Mouse (Mus musculus) urinary bladder, adult 2 months (tissue): ENCODE measurements around the gene Astn2. TPM values are rescaled to one million over a fixed set of nuclear protein-coding genes. Genes with fewer than 3 reads are reported as not detected.

Source experiments
- DNase-seq: peaks from one replicate; pipeline ENCODE4 v3.0.0; 2022; ENCODE audit warnings: low spot score
- polyA plus RNA-seq: library from polyadenylated mRNA; depleted of rRNA; stranded (reverse); fragments of >200 nt; gene quantifications from 2 replicates; pipeline ENCODE4 v1.2.3, GENCODE M21; 2012

Astn2 gene
- polyA plus RNA-seq, 1 experiment, result 2.1 TPM

DNA sequence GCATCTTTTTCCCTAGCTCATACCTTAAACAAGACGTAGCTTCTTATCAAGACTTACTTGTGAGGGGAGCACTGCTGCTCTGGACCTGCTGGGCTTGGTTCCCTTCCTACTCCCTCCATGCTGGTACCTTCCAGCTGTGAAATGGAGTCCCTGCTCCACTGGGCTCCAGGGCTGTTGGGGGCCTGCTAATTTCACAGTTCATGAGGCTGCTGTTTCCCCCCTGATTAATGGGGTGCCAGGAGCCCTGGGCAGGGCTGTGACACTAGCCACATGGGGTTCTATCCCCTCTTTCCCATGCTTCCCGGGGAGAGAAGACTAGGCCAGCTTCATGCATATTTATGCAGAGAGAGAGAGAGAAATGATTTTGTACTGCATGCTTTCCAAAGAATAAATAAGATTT lies 234.9 kb downstream of the Astn2 start:
- DNase-seq, result no peak

GRCm38 (mm10) chr4:66158714-66159113 lies 245.7 kb downstream of the Astn2 start:
- no peak for DNase-seq

DNA sequence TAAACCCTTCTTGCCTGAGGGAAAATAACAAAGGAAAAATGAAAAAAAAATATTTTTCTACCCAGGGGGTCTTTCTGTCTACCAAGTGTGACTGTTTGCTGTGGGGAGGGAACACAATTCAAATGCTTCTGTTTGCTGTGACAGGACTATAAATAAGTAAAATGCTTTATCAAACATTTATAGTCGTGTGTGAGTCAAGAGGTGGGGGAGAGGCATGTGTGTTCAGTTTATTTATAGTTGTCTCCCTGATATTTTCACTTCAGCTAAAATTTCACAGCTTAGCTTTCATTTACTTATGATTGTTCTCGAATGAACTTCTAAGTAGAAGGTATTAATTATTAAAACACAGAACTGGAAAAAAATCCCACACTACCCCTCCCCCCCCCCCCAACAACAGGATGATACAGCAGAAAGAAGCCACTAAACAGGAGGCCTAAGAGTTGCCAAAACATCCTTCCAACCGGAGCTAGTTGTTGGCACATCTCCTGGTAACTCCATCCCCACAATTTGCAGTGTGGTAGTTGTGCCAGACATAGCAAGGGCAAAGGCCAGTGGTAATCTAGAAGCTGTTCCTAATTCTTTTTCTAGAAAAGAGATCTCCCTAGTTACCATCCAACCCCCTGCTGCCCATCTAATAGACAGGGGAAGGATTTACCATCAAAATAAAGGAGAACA lies 246.8 kb downstream of the Astn2 start:
- no peak for DNase-seq

DNA sequence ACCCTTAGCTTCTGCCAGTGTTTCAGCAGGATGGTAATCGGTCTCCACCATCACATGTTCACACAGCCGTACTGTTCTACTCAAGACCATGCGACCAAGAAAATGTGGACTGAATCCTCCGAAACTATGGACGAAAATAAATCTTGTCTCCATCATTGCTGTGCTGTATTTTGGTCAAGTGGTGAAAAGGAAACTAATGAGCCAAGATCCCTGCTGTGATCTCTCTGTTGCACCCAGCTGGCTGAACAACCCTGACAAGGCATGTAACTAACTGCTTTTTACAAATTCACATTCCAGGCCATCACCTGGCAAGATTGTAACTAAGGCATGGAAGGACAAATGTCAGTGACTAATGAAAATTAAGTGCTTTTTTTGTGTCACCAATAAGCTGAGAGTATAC lies 257.9 kb downstream of the Astn2 start:
- DNase-seq, result no peak

DNA sequence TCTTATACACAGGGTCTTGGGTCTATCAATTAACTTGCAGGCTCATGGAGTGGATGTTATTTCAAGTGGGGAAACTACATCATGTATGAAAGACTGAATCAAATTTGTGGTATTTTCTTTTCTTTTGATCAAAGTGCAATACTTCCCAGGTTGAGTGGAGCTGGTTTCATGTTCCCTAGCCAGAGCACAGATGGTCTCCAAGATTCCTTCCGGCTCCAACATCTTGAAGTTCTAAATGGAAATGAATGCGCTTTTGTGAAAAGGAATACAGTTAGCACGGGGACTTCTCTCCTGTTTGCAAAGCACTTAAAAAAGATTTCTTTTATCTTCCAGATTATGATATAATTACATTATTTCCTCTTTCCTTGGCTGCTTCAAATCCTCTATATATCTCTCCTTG lies 278.2 kb downstream of the Astn2 start:
- no peak for DNase-seq

GRCm38 (mm10) chr4:66122766-66123358 lies 281.5 kb downstream of the Astn2 start:
- DNase-seq, result no peak

DNA sequence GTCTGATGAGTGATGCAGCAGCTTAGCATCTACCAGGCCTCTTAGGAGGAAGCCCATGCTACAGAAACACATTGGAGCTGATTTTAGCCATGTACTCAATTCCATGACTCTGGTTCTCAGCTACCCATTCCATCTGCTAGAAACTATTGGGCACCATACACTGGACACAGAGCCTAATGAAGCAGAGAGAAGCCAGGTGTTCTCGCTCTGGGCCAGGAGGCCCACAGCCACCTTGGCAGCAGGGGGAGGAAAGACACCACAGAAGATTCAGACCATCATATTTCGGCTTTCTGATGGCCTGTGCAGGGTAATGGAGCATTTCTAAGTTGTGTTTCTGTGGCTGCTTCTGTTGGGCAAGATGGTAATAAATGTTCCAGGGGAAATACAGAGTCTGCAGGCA lies 290.2 kb downstream of the Astn2 start:
- DNase-seq, result no peak

DNA sequence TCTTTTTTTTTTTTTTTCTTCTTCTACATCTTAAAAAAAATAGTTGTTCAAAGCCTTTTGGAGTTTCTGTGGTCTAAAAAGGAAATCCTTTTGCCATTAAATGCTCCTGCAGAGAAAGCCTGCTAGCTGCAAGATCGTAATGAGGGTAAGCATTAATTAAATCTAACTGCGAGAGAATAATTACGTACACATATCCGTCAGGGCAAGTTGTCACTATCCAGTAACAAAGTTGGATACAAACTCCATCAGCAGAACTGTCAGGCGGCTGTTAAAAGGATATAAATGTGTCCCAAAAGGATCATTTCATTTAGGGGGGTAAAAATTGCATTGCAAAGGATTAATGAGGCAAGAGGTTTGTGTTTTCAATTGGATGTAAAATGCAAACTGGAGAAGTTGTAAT lies 302.4 kb downstream of the Astn2 start:
- DNase-seq, result no peak

DNA sequence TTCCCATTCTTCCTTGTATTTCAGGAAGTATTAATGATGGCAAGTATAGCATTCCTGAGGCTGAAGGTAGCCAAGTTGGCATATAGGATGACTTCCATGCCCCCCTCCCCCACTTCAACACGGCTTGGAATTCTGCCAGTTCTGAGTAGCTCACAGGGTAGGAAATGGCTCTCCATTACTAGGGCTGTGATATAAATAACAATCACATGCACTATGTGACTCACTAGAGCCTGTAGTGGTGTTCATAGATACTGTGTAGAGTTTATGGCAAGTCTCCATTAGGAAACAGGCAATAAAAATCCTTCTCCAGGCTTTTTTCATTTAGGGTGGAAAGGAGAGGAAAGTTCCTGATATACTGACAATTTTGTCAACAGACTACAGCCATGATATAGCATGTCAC lies 306.8 kb downstream of the Astn2 start:
- DNase-seq, result no peak

DNA sequence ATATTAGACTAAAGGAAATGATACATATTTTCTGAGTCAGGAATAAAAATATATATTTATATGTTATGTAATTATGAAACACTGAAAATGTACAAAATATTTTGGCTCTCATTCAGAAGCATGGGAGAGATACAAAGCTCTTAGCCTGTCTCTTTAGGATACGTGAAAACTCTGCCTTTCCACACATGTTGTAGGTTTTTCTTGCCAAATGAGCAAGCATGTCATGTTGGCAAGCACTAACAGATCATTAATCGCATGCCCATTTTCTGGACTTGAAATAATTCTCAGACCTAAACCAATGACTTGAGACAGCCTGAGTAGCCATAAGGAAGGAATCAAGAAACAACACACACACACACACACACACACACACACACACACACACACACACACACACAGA lies 308.3 kb downstream of the Astn2 start:
- DNase-seq, result no peak

- DNase-seq, result no peak
Measured at GRCm38 (mm10) chr4:66057161-66057560, 347.2 kb downstream of the Astn2 start.

- no peak for DNase-seq
Measured at GRCm38 (mm10) chr4:66055690-66056089, 348.7 kb downstream of the Astn2 start.

DNA sequence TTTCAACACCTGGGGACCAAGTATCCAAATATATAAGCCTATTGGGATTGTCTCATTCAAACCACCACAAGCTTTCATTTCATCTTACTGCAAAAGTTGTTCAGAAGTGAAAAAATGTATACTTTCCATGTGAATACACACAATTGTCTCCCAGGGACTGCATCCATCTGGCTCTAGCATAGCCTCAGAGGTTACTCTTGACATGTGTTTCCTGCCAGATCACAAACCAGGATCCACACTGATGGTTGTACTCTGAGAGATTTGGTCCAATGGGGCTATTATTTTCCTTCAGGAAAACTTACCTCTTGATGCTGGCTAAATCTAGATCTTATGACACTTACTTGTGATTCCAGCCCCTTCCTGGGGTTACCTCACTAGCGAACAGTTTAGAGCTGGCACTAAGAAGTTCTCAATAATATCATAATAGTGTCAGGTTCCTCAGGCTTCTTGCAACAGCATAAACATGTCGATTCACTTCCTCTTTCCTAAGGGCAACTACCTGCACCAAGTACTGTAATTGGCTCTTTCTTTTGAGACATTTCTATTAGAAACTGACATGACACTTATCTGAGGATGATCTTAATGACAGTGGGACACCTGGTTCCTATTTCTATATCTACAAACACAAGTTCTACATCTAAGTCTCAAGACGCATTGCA lies 361.3 kb downstream of the Astn2 start:
- DNase-seq, result no peak

- no peak for DNase-seq
Measured at GRCm38 (mm10) chr4:66033826-66034225, 370.6 kb downstream of the Astn2 start.

GRCm38 (mm10) chr4:66031320-66031870 lies 373.0 kb downstream of the Astn2 start:
- DNase-seq, result no peak

GRCm38 (mm10) chr4:66029901-66030300 lies 374.5 kb downstream of the Astn2 start:
- DNase-seq, result no peak

- no peak for DNase-seq
Measured at GRCm38 (mm10) chr4:66027866-66028265, 376.5 kb downstream of the Astn2 start.

DNA sequence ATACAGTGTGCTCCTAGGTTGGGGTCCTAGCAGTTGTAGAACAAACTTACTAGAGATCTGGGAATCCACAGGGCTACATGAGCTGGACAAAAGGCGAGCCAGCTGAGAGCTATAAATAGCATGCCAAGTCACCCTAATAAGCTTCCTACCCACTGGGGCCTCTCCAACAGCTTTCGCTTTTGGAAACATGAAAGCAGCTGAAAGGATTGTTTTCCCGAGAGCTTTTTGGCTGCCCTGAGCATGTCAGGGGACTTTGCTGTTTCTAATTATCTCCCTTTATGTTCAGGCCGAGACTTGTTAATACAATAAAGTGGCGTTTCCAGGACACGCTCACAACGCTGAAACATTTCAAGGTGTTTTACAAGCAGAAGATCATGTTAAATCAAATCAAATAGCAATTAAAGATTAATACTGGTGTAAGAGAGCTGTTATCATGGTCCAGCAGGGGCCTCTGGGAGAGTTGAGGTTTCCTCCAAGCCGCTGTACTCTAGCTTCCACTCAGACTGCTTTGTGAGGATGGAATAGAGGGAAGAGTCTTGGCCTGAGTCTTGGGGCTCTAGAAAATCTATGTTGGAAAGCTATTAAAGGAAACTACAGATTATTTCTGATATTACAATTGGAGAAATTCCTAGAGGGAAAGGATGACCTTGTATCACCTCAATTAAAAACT lies 378.9 kb downstream of the Astn2 start:
- DNase-seq, result no peak

- no peak for DNase-seq
Measured at GRCm38 (mm10) chr4:66002936-66003335, 401.5 kb downstream of the Astn2 start.

- DNase-seq, result no peak
Measured at GRCm38 (mm10) chr4:65983643-65984042, 420.8 kb downstream of the Astn2 start.

DNA sequence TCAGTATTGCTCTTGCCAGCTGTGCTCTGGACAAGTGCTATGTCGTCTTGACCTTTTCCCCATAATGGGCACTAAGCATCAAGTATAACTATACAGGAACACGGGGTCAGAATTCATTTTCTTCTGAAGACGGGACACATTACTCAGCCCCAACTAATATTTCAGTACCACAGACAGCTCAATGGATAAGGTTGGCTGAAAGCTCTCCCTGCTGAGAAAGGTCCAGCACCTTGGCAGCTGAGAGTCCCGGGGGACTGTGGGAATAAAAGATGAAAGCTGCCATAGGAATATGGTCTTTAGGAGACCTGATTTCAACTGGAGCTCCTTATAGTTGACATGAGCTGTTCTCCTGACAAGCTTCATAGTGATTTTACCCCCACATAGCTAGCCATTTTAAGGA lies 421.5 kb downstream of the Astn2 start:
- DNase-seq, result no peak

- no peak for DNase-seq
Measured at GRCm38 (mm10) chr4:65976251-65976650, 428.2 kb downstream of the Astn2 start.

- DNase-seq, result no peak
Measured at GRCm38 (mm10) chr4:65972395-65972794, 432.0 kb downstream of the Astn2 start.
